Mouse (Mus musculus) olfactory bulb, adult 2 months (tissue): Measurements from ENCODE around the gene Ggn.

Experiments
- CTCF ChIP-seq: fragments of 200-500 bp; IDR thresholded peaks from 2 replicates; pipeline ENCODE4 v1.5.1; 2012; ENCODE audit warnings: low read depth, mild to moderate bottlenecking, low read length, moderate library complexity; ENCODE audit not compliant: insufficient read depth
- POLR2A ChIP-seq: fragments of 200-500 bp; IDR thresholded peaks from 2 replicates; pipeline ENCODE4 v1.6.1; 2012; ENCODE audit warnings: mild to moderate bottlenecking, low read depth, low read length, moderate library complexity; ENCODE audit not compliant: insufficient read depth

DNA sequence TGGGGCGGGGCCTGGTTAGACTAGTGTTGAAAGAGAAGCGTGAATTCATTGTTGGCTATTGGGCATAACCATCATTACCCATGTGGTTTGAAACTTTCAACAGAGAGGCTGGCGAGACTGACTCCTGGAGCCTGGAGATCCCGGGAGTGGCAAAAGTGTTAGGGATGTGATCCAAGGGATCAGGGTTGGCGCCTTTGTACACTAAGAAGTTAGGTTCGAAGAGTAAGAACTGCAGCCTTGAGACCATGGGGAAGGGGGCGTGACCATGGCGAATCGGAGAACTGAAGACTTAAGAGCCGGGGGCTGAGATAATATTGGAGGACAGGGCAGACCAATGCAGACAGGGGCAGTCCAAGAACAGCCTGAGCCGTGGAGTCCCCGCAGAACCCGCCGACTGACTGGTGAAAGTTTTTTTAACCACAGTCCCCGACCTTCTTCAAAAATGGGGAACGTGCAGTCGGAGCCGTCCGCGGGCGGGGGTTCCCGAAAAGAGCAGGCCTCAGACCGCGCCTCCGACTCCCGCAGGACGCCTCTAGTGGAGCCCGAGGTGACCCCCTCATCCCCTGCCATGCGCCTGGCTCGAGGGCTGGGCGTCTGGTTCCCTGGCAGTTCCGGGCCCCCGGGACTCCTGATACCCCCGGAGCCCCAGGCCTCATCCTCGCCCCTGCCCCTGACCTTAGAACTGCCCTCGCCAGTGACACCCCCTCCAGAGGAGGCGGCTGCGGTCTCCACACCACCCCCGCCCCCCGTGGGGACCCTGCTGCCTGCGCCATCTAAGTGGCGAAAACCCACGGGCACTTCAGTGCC, 948 bp downstream of the Ggn start:
- TF ChIP-seq CTCF (no peak), POLR2A (no peak)
